Mouse (Mus musculus) liver, adult 2 months (tissue): ENCODE measurements around the gene Fhit.

Experiments
- CTCF ChIP-seq: fragments of 200-500 bp; IDR thresholded peaks from 2 replicates; pipeline ENCODE4 v1.5.1; 2011; ENCODE audit warnings: low read depth, low read length, control low read depth
- POLR2A ChIP-seq: fragments of 200-500 bp; IDR thresholded peaks from 2 replicates; pipeline ENCODE4 v1.6.1; 2011; ENCODE audit warnings: low read length, control low read depth; ENCODE audit not compliant: insufficient read depth; ENCODE audit errors: extremely low read depth

- TF ChIP-seq POLR2A (no peak), CTCF (no peak)
Observed at GRCm38 (mm10) chr14:9832290-9832689, 1329.5 kb downstream of the Fhit start.
